Mouse (Mus musculus) thymus, postnatal 25 days (tissue): Measurements from ENCODE around the gene Adgrg1.

Experiments used
- DNase-seq: peaks from one replicate; pipeline ENCODE4 v3.0.0; 2022

The Adgrg1 gene

DNA sequence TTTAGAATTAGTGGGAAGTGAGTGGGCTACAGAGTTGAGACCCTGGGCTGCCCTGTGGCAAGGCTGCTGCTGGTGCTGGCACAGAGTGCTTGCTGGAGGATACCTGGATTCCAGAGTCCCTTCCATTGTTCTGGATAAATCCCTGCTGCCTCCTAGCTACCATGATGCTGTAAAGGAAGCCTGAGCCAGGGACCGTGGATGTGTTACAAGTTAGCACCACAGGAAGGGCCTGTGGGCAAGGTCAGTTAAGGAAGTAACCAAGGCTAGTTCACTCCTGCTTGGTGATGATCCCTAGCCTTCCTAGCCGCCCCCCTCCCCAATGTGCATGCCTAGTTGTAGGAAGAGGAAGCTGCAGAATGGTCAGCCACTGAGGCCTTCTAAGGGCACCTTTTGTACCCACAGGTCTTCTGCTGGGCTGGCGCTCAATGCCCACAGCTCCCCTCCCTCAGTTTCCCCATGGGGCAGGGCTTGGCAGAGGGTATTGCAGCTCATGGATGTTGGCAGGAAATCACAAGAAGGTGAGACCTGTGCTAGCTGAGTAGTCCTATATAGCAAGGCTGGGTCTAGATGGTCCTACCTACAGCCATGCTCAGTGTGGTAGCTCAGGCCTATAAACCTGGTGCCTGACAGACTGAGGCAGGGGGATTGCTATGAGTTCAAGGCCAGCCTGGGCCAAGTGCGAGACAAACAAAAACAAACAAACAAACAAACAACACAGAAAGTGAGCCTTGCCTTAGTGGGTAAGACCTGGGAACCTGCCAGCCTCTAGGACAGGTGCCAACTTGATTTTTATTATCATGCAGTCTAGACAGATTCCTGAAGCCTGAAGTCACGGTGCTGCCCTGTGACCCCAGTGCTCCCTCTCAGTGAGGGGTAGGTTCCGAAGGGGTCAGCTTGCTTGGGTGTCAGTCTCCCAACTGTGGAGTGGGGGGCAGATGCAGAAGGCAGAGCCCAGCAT lies 22.6 kb downstream of the Adgrg1 start:
- no peak for DNase-seq

DNA sequence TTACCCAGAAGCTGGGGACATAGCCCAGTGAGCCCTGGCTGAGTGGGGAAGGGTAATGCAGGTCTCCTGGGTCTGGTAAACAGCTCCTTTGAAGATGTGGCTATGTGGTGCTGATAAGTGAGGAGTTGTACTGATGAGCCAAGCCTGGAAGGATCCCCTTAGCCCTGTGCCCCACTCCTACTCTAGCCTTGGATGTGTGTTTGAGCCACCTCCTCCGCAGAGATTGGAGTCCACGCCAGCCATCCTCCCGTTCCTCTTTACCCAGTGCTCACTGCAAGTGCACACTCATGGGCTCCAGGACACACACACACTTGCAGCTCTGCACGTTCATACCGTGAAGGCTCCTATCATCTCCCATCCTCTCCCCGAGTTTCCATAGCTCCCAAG lies 23.3 kb downstream of the Adgrg1 start:
- no peak for DNase-seq

DNA sequence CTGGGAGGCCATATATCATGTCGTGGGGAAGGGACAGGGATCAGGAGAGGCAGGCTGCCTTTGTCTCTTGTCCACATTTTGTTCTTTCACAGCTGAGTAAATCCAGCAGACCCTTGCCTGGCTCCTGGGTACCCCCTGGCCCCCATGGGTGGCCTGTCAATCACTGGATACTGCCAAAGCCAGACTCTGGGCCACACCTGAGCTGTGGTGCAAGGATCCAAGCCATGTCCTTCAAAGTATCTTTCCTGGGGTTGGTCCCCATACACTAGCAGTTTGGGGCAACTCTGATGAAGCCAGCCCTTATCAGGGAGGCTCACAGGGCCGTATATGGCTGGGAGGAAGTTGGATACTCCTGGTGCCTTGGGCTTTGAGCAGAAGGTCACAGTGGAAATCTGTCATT lies 23.9 kb downstream of the Adgrg1 start:
- DNase-seq: no peak

DNA sequence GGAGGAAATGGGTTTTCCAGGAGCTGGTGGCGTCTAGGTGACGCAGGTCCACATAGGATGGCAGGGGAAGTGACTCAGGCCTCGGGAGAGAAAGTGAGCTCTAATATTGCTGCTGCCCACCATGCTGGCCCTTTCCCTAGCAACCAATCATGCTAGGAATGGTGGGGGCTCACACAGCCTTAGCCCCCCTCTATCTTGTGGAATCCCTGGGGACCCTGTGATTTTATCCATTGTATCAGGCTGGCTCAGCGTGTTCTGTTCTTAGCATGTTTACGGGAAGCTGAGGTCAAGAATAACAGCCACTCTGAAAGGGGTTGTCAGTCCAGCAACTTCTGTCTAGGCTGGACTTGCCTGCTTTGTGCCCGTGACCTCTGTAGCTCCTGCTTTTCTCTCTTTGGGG lies 24.5 kb downstream of the Adgrg1 start:
- DNase-seq: no peak

DNA sequence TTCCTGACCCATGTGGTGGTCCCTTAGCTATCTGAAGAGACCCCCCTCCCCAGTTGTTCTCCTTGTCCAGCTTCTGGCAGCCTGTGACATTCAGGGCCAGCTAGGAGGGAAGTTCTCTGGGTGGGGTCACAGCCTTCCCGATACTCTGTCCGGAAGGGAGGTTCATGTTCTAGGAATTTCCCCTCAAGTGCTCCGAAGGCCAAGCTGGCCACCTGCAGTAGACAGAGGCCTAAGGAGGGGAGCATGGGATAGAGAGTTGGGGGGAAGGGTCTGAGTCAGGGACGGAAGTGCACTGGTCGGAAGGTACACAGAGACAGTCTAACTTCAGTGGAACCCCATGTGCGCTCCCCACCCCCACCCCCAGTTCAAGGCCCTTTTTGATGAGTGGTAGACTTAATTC lies 25.4 kb downstream of the Adgrg1 start:
- DNase-seq: no peak

DNA sequence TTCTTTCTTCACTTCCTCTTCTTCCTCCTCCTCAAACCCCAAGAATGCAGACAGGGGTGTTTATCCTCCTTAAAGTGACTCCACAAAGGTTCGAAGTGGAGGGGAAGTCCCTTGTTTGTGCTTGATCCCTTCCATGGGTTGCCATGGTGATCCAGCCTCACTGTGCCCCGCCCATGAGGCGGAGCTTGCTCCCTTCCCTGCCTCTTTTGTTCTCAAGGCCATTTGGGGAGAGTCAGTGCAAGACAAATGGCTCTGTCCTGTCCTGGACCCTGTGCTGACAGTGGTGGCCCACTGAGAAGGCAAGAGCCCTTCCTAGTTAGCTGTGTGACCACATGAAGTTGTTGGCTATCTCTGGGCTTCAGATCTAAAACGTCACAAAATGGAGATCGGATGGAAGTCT lies 26.1 kb downstream of the Adgrg1 start:
- peak; percentile 62 for DNase-seq

DNA sequence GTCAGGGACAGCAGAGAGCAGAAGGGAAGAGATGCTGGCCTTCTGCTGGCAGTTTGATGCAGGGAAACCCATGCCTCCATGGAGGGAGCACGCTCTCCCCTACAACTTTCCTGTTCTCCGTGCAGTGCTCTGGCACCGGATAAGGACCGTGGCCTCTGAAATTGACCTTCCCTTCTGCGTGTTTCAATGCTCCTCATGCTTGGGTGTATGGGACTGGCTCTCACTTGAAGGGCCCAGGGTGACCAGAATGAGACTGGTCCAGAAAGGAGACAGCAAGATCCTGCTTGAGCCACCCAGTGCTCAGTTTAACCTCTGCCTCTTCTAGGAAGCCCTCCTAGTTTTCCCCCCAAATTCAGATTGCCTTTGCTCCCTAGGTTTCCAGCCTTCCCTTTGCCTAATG lies 26.6 kb downstream of the Adgrg1 start:
- no peak for DNase-seq

DNA sequence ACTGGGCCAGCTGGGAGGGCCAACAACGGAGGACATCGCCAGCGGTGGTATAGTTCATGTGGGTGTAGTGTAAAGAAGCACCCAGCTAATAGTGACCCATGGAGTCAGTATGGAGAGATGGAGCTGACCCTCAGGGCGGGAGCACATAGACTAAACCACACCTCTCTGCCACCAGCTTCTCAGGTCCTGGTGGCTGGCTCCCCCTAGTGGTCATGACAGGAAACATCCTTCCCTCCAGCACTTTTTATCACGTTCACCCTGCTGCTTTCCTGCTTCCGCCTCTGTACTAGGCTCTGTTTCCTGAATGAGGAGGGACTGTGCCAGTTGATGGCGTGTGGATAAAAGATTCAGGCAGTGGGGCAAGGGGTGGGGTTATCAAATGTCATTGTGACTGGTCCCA lies 27.1 kb downstream of the Adgrg1 start:
- peak; percentile 84 for DNase-seq

DNA sequence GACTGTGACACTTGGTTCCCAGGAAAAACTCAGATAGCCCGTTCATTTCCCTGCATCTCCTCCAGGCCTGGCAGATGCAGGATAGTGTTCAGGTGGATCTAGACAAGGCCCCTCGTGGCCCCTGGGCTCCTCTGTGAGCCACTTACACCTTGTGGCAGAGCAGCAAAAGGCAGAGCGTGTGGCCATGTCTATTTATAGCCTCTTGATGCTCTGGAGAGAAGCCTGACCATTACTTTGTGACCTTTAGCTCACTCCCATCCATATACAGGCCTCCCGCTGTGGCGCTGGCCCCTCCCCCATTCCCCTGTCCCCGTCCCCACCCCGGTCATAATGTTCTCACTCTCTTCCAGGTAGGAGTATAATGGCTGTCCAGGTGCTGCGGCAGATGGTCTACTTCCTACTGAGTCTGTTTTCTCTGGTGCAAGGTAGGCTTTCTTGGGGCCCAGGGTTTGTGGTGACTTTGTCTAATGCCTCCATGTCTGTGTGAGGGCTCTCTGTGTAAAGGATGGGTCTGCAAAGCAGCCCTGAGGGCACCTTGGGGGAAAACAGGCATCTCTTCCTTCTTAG lies 27.6 kb downstream of the Adgrg1 start:
- DNase-seq: no peak

DNA sequence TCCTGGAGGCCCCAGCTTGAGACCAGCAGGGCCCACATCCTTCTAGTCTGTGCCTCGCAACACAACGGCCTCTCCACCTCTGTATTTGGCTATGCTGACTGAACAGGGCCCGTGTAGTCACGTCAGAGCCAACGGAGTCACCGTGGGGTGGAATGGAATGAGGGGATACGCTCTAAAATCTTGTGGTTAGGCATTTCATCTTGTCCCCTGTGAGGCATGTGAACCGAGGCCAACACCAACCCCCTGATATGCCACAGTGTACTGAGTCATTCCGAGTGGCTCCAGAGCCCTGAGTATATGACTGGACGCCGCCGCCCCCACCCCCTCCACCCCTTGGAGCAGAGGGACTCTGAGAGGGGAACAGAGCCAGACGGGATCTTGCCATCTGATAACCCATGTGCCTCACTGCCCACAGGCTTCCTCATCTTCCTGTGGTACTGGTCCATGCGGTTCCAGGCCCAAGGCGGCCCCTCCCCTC lies 37.9 kb downstream of the Adgrg1 start:
- no peak for DNase-seq

DNA sequence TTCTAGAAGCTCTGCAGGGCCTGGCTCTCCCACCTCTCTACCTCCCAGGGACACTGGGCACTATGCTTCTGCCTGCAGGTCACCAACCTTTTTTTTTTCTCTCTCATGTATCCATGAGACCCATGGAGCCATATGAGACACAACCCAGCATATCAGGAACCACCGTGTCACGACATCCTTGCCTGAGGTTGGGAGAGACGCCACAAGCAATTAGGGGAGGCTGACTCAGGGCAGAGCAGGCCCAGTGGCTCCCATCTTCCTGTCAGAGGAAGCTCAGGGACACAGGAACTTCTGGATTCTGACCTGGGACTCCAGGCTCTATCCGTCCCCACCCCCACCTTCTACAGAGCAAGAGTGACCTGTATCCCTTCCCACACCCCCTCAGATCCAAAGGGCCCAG lies 41.3 kb downstream of the Adgrg1 start:
- no peak for DNase-seq

DNA sequence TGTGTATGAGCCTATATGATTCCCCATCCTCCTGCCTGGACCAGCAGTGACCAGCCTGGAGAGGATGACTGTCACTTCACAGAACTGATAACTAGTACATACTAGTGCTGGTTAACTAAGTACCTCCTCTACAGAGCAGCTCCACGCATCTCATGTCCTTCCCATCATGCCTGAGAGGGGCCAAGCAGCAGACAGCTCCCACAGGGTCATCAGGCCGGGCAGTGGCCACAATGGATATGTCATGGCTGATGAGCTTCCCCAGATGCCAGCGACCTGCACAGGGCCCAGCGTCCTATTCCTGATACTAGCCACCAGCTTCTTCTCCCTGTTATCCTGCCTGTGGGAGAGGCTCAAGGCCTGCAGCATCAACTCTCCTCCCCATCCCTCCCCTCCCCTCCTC lies 42.1 kb downstream of the Adgrg1 start:
- no peak for DNase-seq

DNA sequence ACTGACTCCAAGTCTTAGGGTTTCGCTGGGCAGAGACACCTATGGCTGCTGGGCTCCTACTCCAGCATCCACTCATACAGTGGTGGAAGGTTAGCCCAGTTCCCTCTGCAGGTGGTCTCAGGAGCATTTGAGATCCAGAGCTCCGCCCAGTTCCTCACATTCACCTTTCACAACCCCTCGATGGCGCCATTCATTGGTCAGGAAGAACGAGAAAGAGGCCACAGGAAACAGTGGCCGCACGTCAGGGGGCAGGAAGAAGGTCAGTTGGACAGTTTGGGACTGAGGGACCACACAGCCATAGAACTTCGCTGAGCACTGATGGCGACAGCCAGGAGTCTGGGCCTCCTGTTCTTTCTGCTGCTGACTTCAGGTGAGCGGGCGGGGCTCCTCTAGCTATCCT lies 42.9 kb downstream of the Adgrg1 start, which contains the start of gene Adgrg3:
TSS of gene Adgrg3 (plus strand) at position 242 of the 400 bp plus-strand sequence.
- DNase-seq: no peak

DNA sequence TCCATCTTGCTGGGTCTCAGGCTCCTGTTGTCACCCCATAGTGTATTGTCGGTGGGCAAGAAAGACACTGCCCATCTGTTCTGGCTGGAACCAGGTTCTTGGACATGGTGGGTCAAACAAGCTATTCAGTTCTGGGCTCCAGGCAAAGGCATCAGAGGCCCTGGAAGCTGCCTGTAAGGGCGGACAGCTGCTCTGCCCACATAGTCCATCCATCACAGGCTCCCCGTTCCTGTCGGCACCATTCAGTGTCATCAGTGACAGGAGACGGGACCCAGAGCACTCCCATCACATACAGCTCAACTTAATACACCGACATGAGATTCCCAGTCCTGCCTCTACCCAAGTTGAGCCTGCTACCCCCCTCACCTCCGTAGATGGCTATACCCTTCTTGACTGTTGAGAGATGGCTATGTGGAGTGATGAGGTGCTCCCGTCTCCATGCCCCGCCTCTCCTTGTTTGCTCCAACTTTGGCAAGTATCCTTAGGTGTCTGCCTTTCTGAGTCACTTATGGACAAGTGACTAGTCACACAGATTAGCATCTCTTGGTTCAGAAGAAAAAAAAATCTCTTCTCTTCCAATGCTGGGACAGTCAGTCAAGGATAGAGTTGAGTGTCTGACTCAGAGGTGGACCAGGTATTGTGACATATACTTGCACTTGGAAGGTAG lies 43.6 kb downstream of the Adgrg1 start:
- no peak for DNase-seq

DNA sequence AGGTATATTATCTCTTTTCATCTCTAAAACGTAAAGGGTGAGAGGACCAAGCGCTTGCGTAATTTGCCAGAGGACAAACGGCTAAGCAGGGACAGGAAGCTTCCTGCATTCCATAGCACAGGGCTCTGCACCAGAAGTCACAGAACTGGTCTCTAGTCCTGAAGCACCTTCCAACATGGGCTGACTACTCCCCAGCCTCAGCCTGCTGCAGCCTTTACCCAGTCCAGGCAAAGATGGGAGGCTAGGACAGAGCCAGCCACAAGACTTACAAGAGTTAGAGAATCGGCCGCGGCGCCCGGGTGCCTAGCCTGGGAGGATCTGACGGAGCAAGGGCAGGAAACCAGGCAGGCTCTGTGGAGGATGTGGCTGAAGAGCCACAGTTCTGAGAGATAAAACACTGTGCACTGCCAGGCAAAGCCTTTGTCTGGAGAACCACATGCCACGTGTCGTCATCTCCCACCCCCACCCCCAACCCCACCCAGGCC lies 45.8 kb downstream of the Adgrg1 start:
- peak; percentile 69 for DNase-seq

DNA sequence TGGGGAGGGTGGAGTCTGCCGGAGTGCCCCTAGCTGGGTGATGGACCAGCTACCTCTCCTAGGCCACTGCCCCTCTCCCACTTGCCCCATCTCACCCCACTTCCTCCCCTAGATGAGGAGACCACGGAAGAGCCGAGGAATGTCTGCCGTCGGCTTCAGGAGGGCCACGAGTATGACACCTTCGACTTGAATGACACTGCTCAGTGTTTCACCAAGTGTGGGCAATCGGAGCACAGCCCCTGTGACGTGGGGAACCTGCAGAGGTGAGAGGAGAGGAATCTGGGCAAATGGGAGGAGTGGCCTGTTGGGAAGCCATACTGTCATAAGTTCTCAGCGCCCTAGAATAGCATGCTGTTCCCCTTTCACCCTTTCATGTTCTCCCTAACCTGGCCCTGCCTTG lies 46.3 kb downstream of the Adgrg1 start:
- DNase-seq: no peak

DNA sequence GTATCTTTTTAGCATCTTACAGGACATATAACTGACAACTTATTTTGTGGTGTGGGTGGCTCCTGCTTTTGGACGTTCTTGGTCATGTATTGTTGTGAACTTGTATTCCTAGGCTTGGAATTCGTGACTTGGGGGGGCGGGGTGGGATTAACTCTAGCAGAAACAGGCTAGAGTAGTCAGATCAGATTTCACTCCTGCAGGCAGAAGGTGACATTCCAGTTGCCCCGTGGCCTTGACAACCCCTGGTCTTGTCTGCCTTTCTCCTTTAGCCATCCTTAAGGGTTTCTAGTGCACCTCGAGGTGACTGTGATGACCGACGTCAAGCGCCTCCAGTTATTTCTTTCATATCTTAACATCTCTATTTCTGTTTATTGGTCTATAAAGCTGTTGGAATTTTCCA lies 48.6 kb downstream of the Adgrg1 start:
- DNase-seq: no peak

DNA sequence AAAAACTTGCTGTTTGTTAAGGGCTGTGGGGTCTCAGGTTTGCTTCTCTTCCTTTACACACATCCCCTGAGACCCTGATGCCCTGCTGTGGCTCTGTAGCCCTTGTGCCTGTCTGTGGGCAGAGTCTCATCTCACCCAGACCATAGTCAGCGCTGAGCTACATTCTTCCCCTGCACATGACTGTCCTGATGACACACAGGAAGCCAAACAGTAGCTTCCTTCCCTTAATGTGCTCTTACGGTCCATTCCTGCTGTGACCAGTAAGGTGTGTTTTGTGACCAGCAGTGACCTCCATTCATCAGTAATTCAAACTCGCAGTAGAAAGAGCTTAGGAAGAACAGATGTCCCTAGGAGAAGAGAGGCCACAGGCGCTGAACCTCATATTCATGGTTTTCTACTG lies 49.8 kb downstream of the Adgrg1 start:
- no peak for DNase-seq

DNA sequence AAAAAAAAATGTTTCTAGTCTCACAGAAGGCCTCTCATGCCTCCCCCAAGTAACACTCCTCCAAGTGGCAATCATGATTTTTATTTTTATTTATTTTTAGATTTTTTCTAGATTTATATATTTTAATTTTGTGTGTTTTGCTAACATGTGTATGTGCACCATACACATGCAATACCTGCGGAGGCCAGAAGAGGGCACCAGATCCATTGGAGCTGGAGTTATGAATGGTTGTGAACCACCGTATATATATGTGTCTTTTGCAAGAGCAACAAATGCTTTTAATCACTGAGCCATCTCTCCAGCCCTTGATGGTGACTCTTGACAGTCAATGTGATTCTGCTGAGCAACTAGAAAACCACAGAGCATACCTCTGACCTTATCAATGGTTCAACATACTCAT lies 50.9 kb downstream of the Adgrg1 start:
- DNase-seq: peak; percentile 39

DNA sequence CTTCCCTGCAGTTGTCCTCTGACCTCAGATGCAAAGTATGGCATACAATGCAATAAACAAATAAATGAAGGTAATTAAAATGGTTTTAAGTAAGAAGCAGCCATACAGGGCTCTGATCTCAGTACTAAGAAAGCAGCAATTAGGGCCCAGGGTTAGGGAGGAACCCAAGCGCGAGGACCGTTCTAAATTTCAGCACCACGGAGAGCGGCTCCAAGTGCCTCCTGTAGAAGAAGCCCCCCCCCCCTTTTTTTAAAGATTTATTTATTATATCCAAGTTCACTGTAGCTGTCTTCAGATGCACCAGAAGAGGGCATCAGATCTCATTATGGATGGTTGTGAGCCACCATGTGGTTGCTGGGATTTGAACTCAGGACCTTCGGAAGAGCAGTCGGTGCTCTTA lies 53.8 kb downstream of the Adgrg1 start:
- DNase-seq: peak; percentile 35

DNA sequence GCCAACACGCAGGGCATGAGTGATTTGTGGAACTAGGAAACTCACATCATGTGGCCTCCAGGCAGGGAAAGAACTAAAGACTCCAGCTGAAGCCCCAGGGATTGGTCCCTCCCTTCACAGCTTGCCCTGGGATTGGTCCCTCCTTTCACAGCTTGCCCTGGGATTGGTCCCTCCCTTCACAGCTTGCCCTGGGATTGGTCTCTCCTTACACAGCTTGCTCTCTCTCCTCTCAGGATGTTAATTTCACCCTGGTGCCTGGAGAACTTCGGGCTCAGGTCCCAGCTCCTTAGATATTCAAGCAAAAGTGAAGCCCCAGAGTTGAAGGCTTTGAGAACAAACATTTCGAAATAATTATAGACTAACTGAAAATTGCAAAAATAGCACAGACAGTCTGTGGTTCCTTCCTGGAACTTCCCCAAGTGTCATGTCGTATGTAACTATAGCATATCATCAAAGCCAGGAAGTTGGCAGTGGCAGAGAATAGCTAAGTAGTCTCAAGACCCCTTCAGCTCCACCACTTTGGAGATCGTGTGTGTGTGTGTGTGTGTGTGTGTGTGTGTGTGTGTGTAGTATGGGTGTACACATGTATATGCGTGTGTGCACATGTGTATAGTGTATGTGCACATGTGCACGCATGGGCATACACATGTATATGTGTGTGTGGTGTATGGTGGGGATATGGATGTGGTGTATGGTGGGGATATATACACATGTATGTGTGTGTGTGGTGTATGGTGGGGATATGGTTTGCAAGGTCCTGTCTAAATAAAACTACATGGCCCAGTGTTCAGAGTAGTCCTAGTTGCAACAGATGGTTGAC lies 62.8 kb downstream of the Adgrg1 start:
- no peak for DNase-seq

DNA sequence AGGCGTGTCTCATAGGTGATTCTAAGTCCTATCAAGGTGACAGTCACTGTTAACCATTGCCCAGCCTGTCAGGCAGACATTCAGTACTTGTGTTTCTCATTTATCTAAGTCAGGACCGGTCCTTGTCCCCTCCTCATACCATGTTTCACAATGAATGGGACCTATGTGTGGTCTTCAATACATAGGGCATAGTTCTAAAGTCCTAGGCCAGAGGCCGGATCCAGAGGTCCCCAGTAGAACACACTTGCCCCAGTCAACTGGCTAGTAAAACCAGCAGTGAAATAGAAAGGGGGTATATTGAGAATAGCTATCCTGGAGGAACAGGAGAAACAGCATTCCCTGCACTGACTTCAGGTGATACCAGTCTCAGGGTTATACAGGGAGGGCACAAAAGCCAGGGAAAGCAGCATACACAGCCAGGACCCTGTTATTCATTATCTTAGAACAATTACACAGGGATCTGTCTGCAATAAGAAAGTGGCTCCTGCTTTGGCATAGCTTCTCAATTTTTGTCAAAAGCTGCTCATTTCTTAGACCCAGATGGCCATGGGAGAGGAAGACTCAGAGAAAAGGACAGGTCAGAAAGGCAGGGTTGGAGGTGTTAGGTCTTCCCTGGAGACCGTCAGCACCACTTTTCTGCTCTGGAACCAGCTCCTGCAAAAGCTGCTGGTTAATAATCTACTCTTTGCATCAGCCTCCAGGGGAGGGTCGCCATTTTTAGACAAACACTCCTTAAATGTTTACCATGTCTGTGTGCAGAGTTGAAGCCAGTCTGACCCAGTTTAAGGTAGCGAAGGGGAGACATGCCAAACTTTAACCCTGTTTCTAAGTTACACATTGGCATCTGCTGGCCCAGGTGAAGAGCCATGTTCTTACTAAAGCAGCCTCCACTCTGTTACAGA lies 67.6 kb downstream of the Adgrg1 start:
- no peak for DNase-seq
